Comparison of ENCODE assay signal across 13 mouse cellular contexts in genomic region chr8:11585513-11586373, GRCm38 (mm10). TPM values are rescaled to one million over a fixed set of nuclear protein-coding genes. Genes with fewer than 3 reads are reported as not detected.
A peak's percentile ranks its signal among the peaks of the same experiment; 100 is the strongest.
DNase-seq lines count a peak whose midpoint lies in the region; ATAC-seq lines count a peak whose summit lies in the region.
"Had no signal": no experiment of that assay in that cellular context is flagged by ENCODE, and none has a peak within 500 bp of the region (broad histone marks: within the 10 kb centered on the region; RNA-seq: fewer than 3 reads in every experiment).

No protein-coding gene starts in this region.

- no peak for DNase-seq in heart, postnatal 10 days
- DNase-seq in 3T3-L1 (ENCODE audit: low read depth, low spot score) = peak; percentile 14
- DNase-seq in embryonic facial prominence, embryonic 11.5 days (ENCODE audit: low spot score) = peak; percentile 67
- peak; percentile 86 for DNase-seq in limb, embryonic 11.5 days (ENCODE audit: low spot score)
- no peak for DNase-seq in adrenal gland, adult 18-20 months (ENCODE audit: low spot score in 2 of 2)
- DNase-seq in left cerebral cortex, adult 9 months (ENCODE audit: low spot score in 2 of 2) = no peak
- DNase-seq in adrenal gland, postnatal 25 days = no peak
- DNase-seq: kidney, postnatal 14 days; right cerebral cortex, postnatal 4 days; thymus, adult 18-20 months had no signal

- WGBS in heart, embryonic 15.5 days = 64% methylated on average over 21 of the region's 21 CpGs
- 64% methylated on average over 21 of the region's 21 CpGs for WGBS in embryonic facial prominence, embryonic 11.5 days
- WGBS in limb, embryonic 11.5 days = 29% methylated on average over 21 of the region's 21 CpGs

- peak; percentile 31; the same call in 1 of the 2 replicates for ATAC-seq in heart, embryonic 15.5 days (replicated peaks; ENCODE audit: insufficient number of reproducible peaks, insufficient read depth, low FRiP score, low read depth)
- ATAC-seq in embryonic facial prominence, embryonic 11.5 days (replicated peaks; ENCODE audit: insufficient number of reproducible peaks, low FRiP score, low TSS enrichment, low read depth) = peak; percentile 48; the same call in 1 of the 2 replicates
- ATAC-seq in limb, embryonic 11.5 days (ENCODE audit: insufficient number of reproducible peaks, low FRiP score, low TSS enrichment, low read depth) = peak; percentile 92

- no peaks in the 10 kb centered on the region for H3K4me1 ChIP-seq in heart, embryonic 15.5 days (replicated peaks)
- no peaks in the 10 kb centered on the region for H3K4me1 ChIP-seq in embryonic facial prominence, embryonic 11.5 days (ENCODE audit: control insufficient read depth, insufficient read depth, low read length)
- H3K4me1 ChIP-seq in limb, embryonic 11.5 days (ENCODE audit: control insufficient read depth, insufficient read depth, low read length) = peaks cover 10% of the 10 kb centered on the region; the same call in 1 of the 2 replicates
- H3K4me1 ChIP-seq: midbrain, embryonic 10.5 days; neural tube, embryonic 13.5 days had no signal

- no peaks in the 10 kb centered on the region for H3K27me3 ChIP-seq in heart, embryonic 15.5 days
- H3K27me3 ChIP-seq in embryonic facial prominence, embryonic 11.5 days (ENCODE audit: control insufficient read depth, insufficient read depth, low read length) = no peaks in the 10 kb centered on the region
- H3K27me3 ChIP-seq in limb, embryonic 11.5 days (ENCODE audit: control insufficient read depth, insufficient read depth, low read length) = no peaks in the 10 kb centered on the region
- H3K27me3 ChIP-seq: neural tube, embryonic 13.5 days had no signal

- intact Hi-C loops in heart, postnatal 10 days (cut with DNase I) = no loop called here

- H3K27ac ChIP-seq in heart, embryonic 15.5 days = peak overlapping the region; percentile 71
- H3K27ac ChIP-seq in embryonic facial prominence, embryonic 11.5 days (replicated peaks; ENCODE audit: low read depth, low read length) = peak overlapping the region; percentile 43
- peak overlapping the region; percentile 98 for H3K27ac ChIP-seq in limb, embryonic 11.5 days (replicated peaks; ENCODE audit: low read depth, low read length)
- H3K27ac ChIP-seq: midbrain, embryonic 10.5 days; neural tube, embryonic 13.5 days had no signal

- no peak overlapping the region for H3K4me2 ChIP-seq in heart, embryonic 15.5 days
- no peak overlapping the region for H3K4me2 ChIP-seq in embryonic facial prominence, embryonic 11.5 days (ENCODE audit: low read depth, low read length)
- peak overlapping the region; percentile 38 for H3K4me2 ChIP-seq in limb, embryonic 11.5 days (ENCODE audit: low read depth, severe bottlenecking)
- H3K4me2 ChIP-seq: neural tube, embryonic 13.5 days had no signal

- no peaks in the 10 kb centered on the region for H3K36me3 ChIP-seq in heart, embryonic 15.5 days
- no peaks in the 10 kb centered on the region for H3K36me3 ChIP-seq in embryonic facial prominence, embryonic 11.5 days (replicated peaks; ENCODE audit: control insufficient read depth, insufficient read depth, low read depth, low read length)
- H3K36me3 ChIP-seq in limb, embryonic 11.5 days (ENCODE audit: control insufficient read depth, insufficient read depth, low read length) = no peaks in the 10 kb centered on the region
- H3K36me3 ChIP-seq: midbrain, embryonic 10.5 days; neural tube, embryonic 13.5 days had no signal

- no peak overlapping the region for H3K9ac ChIP-seq in heart, embryonic 15.5 days
- no peak overlapping the region for H3K9ac ChIP-seq in embryonic facial prominence, embryonic 11.5 days (replicated peaks; ENCODE audit: low read length)
- H3K9ac ChIP-seq in limb, embryonic 11.5 days (ENCODE audit: low read length) = peak overlapping the region; percentile 31
- H3K9ac ChIP-seq: neural tube, embryonic 13.5 days had no signal

- no peaks in the 10 kb centered on the region for H3K9me3 ChIP-seq in heart, embryonic 15.5 days (replicated peaks)
- no peaks in the 10 kb centered on the region for H3K9me3 ChIP-seq in embryonic facial prominence, embryonic 11.5 days (replicated peaks; ENCODE audit: control insufficient read depth, low read length)
- H3K9me3 ChIP-seq in limb, embryonic 11.5 days (ENCODE audit: control insufficient read depth, low read length) = no peaks in the 10 kb centered on the region

- H3K4me3 ChIP-seq in heart, embryonic 15.5 days = no peak overlapping the region
- H3K4me3 ChIP-seq in embryonic facial prominence, embryonic 11.5 days (ENCODE audit: low read depth, low read length) = no peak overlapping the region
- H3K4me3 ChIP-seq in limb, embryonic 11.5 days (ENCODE audit: low read depth, low read length) = 0 out of 2 replicates have a peak overlapping the region, but pooled peaks have one; percentile 3
- H3K4me3 ChIP-seq: midbrain, embryonic 10.5 days; neural tube, embryonic 13.5 days had no signal

RNA-seq across cellular contexts. Expression of gene Ing1, which starts 30.4 kb away (rescaled TPM):
- polyA plus RNA-seq in heart, embryonic 15.5 days (2015; fragmentation: Nextera tagmentation; extraction: Ambion mirVana) = 28.3 and 31.6 TPM in 2 replicates
- total RNA-seq in heart, postnatal 10 days (2021) = 10 to 100 TPM; 29.3 to 30.3 TPM
- 40.1 and 42.7 TPM in 2 replicates for polyA plus RNA-seq in embryonic facial prominence, embryonic 11.5 days (2014; fragmentation: Nextera tagmentation; extraction: Ambion mirVana)
- polyA plus RNA-seq in limb, embryonic 11.5 days (2014; fragmentation: Nextera tagmentation; extraction: Ambion mirVana) = 53.7 and 55.9 TPM in 2 replicates
- total RNA-seq in adrenal gland, adult 18-20 months (2021) = 10 to 100 TPM; 30.3 to 36.6 TPM
- 37.9 and 47.1 TPM in 2 replicates for total RNA-seq in adrenal gland, postnatal 25 days (2021)

RNA-seq across cellular contexts. Expression of gene Cars2, which starts 35.2 kb away (rescaled TPM):
- 26.2 and 30.9 TPM in 2 replicates for polyA plus RNA-seq in heart, embryonic 15.5 days (2015; fragmentation: Nextera tagmentation; extraction: Ambion mirVana)
- total RNA-seq in heart, postnatal 10 days (2021) = 10 to 100 TPM; 35.1 to 35.9 TPM
- 15.7 and 18.6 TPM in 2 replicates for polyA plus RNA-seq in embryonic facial prominence, embryonic 11.5 days (2014; fragmentation: Nextera tagmentation; extraction: Ambion mirVana)
- 16.9 and 17.8 TPM in 2 replicates for polyA plus RNA-seq in limb, embryonic 11.5 days (2014; fragmentation: Nextera tagmentation; extraction: Ambion mirVana)
- 10 to 100 TPM; 49.3 to 54.2 TPM for total RNA-seq in adrenal gland, adult 18-20 months (2021)
- 35.5 and 44.8 TPM in 2 replicates for total RNA-seq in adrenal gland, postnatal 25 days (2021)

RNA-seq across cellular contexts. Expression of gene Ankrd10, which starts 49.8 kb away (rescaled TPM):
- 57.4 and 70.0 TPM in 2 replicates for polyA plus RNA-seq in heart, embryonic 15.5 days (2015; fragmentation: Nextera tagmentation; extraction: Ambion mirVana)
- total RNA-seq in heart, postnatal 10 days (2021) = 10 to 100 TPM; 44.9 to 50.9 TPM
- polyA plus RNA-seq in embryonic facial prominence, embryonic 11.5 days (2014; fragmentation: Nextera tagmentation; extraction: Ambion mirVana) = 87.0 and 92.0 TPM in 2 replicates
- polyA plus RNA-seq in limb, embryonic 11.5 days (2014; fragmentation: Nextera tagmentation; extraction: Ambion mirVana) = 145 and 146 TPM in 2 replicates
- 10 to 100 TPM; 39.5 to 46.3 TPM for total RNA-seq in adrenal gland, adult 18-20 months (2021)
- 76.1 and 77.4 TPM in 2 replicates for total RNA-seq in adrenal gland, postnatal 25 days (2021)

Comparison
In these comparisons a context has a peak if more than half of its experiments do, and no peak if none do; other contexts are left out.
1. ATAC-seq: peak in every context shown above with its lines; median percentile 92 in limb, embryonic 11.5 days; 48 in embryonic facial prominence, embryonic 11.5 days; 31 in heart, embryonic 15.5 days.
2. H3K27ac ChIP-seq: peak in every context shown above with its lines; median percentile 98 in limb, embryonic 11.5 days; 71 in heart, embryonic 15.5 days; 43 in embryonic facial prominence, embryonic 11.5 days.
3. DNase-seq: peak in 3T3-L1 (single experiment), embryonic facial prominence, embryonic 11.5 days (single experiment) and limb, embryonic 11.5 days (single experiment); none in heart, postnatal 10 days (0 of 2), adrenal gland, adult 18-20 months (0 of 2), left cerebral cortex, adult 9 months (0 of 2) and adrenal gland, postnatal 25 days (single experiment).